Mouse (Mus musculus): Measurements from ENCODE around the gene Olfm3.

DNA sequence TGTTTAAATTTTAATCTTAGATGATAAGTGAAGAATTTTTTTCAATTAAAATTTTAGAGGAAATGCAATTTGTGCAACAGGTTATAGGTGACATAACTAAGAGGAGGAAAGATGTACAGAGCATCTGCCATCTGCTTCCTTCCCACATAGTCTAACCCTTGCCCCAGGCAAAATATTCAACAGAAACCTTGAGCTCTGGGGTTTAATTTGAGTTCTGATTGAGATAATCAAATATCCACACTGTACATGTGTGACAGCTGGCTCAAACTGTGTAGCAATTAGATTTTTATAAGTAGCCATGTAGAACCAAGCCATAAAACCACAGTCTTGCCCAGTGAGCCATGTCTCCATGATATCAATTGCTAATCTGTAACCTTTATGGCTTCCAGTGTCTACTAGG is 179.1 kb downstream of the Olfm3 start:
- TF ChIP-seq GATA1 (IDR thresholded peaks at IDR 0.05; ENCODE audit: borderline replicate concordance, low read length) (no peak), FLI1 (IDR thresholded peaks at IDR 0.05; ENCODE audit: low read length) (no peak)
